In genomic region chr13:49449318-49449749, GRCm38 (mm10) we compare ENCODE assay signal across 8 mouse cellular contexts. TPM values are rescaled to one million over a fixed set of nuclear protein-coding genes. Genes with fewer than 3 reads are reported as not detected.
DNase-seq lines count a peak whose midpoint lies in the region; ATAC-seq and TF ChIP-seq lines count a peak whose summit lies in the region.

No protein-coding gene starts in this region.

- 36% methylated on average over 5 of the region's 5 CpGs for WGBS in forebrain, postnatal 0 days
- 60% methylated on average over 5 of the region's 5 CpGs for WGBS in hindbrain, embryonic 10.5 days

- H3K27me3 ChIP-seq in forebrain, postnatal 0 days (ENCODE audit: insufficient read depth, low read length), result no peaks in the 10 kb centered on the region
- H3K27me3 ChIP-seq in hindbrain, embryonic 10.5 days (ENCODE audit: insufficient read depth, poor library complexity, severe bottlenecking), result no peaks in the 10 kb centered on the region

- ATAC-seq in forebrain, postnatal 0 days, result peak; percentile 95

- no peak overlapping the region for H3K4me3 ChIP-seq in forebrain, postnatal 0 days (ENCODE audit: low read depth, low read length)
- no peak overlapping the region for H3K4me3 ChIP-seq in hindbrain, embryonic 10.5 days

- H3K9ac ChIP-seq in forebrain, postnatal 0 days, result no peak overlapping the region

- peak; percentile 98 for TF ChIP-seq CTCF in forebrain, postnatal 0 days (IDR thresholded peaks at IDR 0.05; ENCODE audit: low read depth)

- H3K27ac ChIP-seq in forebrain, postnatal 0 days (ENCODE audit: low read depth, low read length), result no peak overlapping the region
- no peak overlapping the region for H3K27ac ChIP-seq in hindbrain, embryonic 10.5 days

- H3K4me1 ChIP-seq in forebrain, postnatal 0 days (ENCODE audit: insufficient read depth), result no peaks in the 10 kb centered on the region
- H3K4me1 ChIP-seq in hindbrain, embryonic 10.5 days (replicated peaks), result no peaks in the 10 kb centered on the region

- no peak overlapping the region for H3K4me2 ChIP-seq in forebrain, postnatal 0 days (ENCODE audit: low read depth)

- H3K36me3 ChIP-seq in forebrain, postnatal 0 days (ENCODE audit: insufficient read depth), result peaks cover 45% of the 10 kb centered on the region
- peaks cover 69% of the 10 kb centered on the region for H3K36me3 ChIP-seq in hindbrain, embryonic 10.5 days

- DNase-seq in MEL-GATA-1-ER (ENCODE audit: extremely low read depth, low read depth), result peak; percentile 54
- DNase-seq in cerebellum, adult 18-20 months, result peak; percentile 81
- DNase-seq in forebrain, postnatal 0 days, result peak; percentile 84
- peak; percentile 80 for DNase-seq in hindbrain, embryonic 10.5 days (ENCODE audit: low spot score)
- DNase-seq in layer of hippocampus, postnatal 10 days (ENCODE audit: low spot score in 2 of 2), result peak; percentile 89 to 91
- DNase-seq in lung, postnatal 10 days, result peak; percentile 93
- DNase-seq in retina, embryonic 14.5 days (ENCODE audit: low spot score), result peak; percentile 89
- DNase-seq in thymus, postnatal 36 days, result peak; percentile 58 to 65

- no peaks in the 10 kb centered on the region for H3K9me3 ChIP-seq in forebrain, postnatal 0 days (ENCODE audit: low read length)
- no peaks in the 10 kb centered on the region for H3K9me3 ChIP-seq in hindbrain, embryonic 10.5 days

RNA-seq across cellular contexts. Expression of gene Ippk, which starts 28.3 kb away (rescaled TPM):
- 15.0 and 15.9 TPM in 2 replicates for total RNA-seq in forebrain, postnatal 0 days (2014; rRNA removed)
- polyA plus RNA-seq in forebrain, postnatal 0 days (2015; fragmentation: Nextera tagmentation; extraction: Ambion mirVana), result 11.0 and 11.7 TPM in 2 replicates
- 19.5 and 20.0 TPM in 2 replicates for polyA plus RNA-seq in hindbrain, embryonic 10.5 days (2016; fragmentation: Nextera tagmentation; extraction: Ambion mirVana)
- 10 to 100 TPM; 16.4 to 16.8 TPM for total RNA-seq in layer of hippocampus, postnatal 10 days (2021)

RNA-seq across cellular contexts. Expression of gene Tes3-ps, which starts 43.8 kb away (rescaled TPM):
- 0.31 and 0.67 TPM in 2 replicates for total RNA-seq in forebrain, postnatal 0 days (2014; rRNA removed)
- 0.49 and 0.56 TPM in 2 replicates for polyA plus RNA-seq in forebrain, postnatal 0 days (2015; fragmentation: Nextera tagmentation; extraction: Ambion mirVana)
- polyA plus RNA-seq in hindbrain, embryonic 10.5 days (2016; fragmentation: Nextera tagmentation; extraction: Ambion mirVana), result 1.1 and 1.5 TPM in 2 replicates
- 1 to 10 TPM; 1.5 to 1.8 TPM for total RNA-seq in layer of hippocampus, postnatal 10 days (2021)

RNA-seq across cellular contexts. Expression of gene Ecm2, which starts 55.3 kb away (rescaled TPM):
- total RNA-seq in forebrain, postnatal 0 days (2014; rRNA removed), result 2.0 TPM in 2 replicates
- 1.0 and 1.8 TPM in 2 replicates for polyA plus RNA-seq in forebrain, postnatal 0 days (2015; fragmentation: Nextera tagmentation; extraction: Ambion mirVana)
- 0.52 and 0.63 TPM in 2 replicates for polyA plus RNA-seq in hindbrain, embryonic 10.5 days (2016; fragmentation: Nextera tagmentation; extraction: Ambion mirVana)
- total RNA-seq in layer of hippocampus, postnatal 10 days (2021), result 1 to 10 TPM; 3.0 to 3.4 TPM
